Mouse (Mus musculus): Measurements from ENCODE around the gene Ly6g6c. TPM values are rescaled to one million over a fixed set of nuclear protein-coding genes. Genes with fewer than 3 reads are reported as not detected.

The Ly6g6c gene
- polyA plus RNA-seq (2012) = not detected in 2 replicates

DNA sequence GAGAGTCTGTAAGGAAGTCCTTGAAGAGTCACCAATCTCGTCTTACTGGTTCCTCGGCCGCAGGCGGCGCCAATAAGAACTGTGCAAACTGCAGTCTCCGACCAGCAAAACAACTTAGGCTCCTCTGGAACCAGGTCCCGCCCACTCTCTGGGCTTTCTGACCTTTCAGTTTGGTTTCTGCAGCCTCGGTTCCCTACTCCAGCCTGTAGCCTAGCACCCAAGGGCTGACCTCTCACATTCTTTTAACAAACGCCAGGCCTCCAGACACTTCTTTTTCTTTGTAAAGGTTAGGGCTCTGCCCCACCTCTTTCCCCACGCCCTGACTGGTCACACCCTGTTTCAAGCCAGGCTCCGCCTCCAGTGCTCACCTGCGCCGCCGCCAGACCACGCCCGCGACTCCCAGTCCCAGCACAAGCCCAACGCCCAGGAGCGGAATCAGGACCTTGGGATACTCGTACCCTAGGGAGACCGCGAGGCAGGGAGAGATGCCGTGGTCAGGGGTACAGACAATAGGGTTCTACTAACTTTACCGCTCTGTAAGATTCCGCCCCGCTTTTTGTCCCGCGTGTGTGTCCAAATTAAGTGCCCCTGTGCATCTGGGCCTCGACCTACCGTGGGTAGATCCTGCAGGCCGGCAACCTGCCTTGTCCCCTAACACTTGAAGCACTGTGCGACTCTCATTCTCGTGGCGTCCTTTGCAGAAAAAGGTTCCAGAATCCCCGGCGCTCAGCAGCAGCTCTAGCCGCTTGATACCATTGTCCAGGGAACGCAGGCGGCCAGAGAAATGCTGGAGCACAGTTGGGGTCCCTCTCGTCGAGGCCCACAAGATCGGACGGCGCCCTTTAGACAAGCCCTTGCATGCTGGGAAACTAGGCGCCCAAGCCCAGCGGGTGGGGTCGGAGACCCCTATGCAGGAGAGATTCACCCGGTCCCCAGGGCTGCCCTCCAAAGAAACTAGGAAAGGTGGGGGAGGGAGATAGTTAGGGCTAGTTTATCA lies at the start of gene Ly6g6c:
Gene Ly6g6c (plus strand): TSS at position 438 of the 997 bp plus-strand sequence.
- H3K4me1 ChIP-seq (ENCODE audit: control insufficient read depth) = peaks cover 40% of the 10 kb centered on the region
- no peak for TF ChIP-seq TAL1 (IDR thresholded peaks at IDR 0.05; ENCODE audit: low read length)
- TF ChIP-seq GATA1 (IDR thresholded peaks at IDR 0.05; ENCODE audit: low read length) = no peak
- H3K9me3 ChIP-seq (ENCODE audit: control insufficient read depth, low read length) = no peaks in the 10 kb centered on the region; the same call in 1 of the 2 replicates
- H3K4me3 ChIP-seq (replicated peaks) = peak within 1 kb of the TSS; percentile 23
- peaks cover 79% of the 10 kb centered on the region for H3K27me3 ChIP-seq (ENCODE audit: control insufficient read depth)
- peaks cover 5% of the 10 kb centered on the region for H3K36me3 ChIP-seq (ENCODE audit: control insufficient read depth)

DNA sequence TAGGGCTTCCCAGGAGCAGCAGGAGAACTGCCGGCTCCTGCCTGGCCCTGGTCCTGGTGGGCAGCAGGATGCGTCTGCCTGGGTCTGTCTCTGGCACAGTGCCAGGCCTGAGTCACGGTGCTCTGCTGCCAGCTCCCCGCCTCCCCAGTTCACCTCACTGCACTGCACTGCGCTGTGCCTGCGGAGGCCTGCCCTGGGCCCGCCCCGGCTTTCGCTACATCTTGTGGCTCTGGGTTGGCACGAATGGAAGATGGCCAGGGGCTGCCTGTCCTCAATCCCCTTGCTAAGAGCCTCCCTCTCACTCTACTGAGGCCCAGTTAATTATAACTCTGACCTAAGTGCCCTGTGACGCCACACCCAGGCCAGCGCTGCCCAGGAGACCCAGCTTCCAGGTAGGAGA lies 48.8 kb upstream of the Ly6g6c start, which contains the start of gene Vwa7:
Gene Vwa7 (plus strand): TSS at position 204 of the 400 bp plus-strand sequence.
- peaks cover 34% of the 10 kb centered on the region for H3K4me1 ChIP-seq (ENCODE audit: control insufficient read depth)
- H3K36me3 ChIP-seq (ENCODE audit: control insufficient read depth) = peaks cover 58% of the 10 kb centered on the region

DNA sequence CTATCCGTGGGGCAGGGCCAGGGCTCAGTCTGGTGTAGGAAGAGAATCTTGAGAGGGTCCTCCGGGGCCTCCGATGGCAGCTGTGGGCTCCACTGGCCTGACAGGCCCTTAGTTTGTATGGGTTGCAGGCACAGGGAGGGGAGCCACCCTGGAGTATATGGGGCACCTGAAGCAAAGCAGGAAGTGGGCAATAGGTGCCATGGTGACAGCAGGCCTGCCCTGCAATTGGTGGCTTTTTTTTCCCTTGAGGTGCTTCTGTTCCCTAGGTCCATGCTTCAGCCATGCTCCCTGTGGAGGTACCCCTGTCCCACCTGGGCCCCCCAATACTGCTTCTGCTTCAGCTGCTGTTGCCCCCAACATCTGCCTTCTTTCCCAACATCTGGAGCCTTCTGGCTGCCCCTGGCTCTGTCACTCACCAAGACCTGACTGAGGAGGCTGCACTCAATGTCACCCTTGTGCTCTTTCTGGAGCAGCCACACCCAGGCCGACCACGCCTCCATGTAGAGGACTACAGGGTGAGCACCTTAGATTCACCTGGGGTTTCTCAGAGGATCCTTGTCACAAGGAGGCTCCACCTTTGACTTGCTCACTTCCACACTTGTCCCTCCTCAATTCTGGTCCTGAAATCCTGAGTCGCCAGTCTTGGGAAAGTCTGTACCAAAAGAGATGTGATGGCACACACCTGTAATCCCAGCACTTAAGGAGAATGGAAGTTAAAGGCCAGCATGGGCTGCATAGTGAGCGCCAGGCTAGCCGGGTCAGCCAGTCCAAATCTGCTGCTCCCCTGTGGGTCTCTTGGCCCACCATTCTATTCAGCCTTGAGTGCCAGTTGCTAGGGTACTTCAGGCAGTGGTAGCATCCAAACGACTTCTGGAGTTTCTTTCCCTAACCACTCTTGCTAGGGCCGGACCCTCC lies 48.1 kb upstream of the Ly6g6c start:
- TF ChIP-seq GATA1 (IDR thresholded peaks at IDR 0.05; ENCODE audit: low read length) = no peak
- no peak for TF ChIP-seq TAL1 (IDR thresholded peaks at IDR 0.05; ENCODE audit: low read length)
- peaks cover 41% of the 10 kb centered on the region for H3K4me1 ChIP-seq (ENCODE audit: control insufficient read depth)
- peaks cover 51% of the 10 kb centered on the region for H3K36me3 ChIP-seq (ENCODE audit: control insufficient read depth)
- H3K4me3 ChIP-seq (replicated peaks) = no peak overlapping the region
- no peaks in the 10 kb centered on the region for H3K9me3 ChIP-seq (ENCODE audit: control insufficient read depth, low read length)
- H3K27me3 ChIP-seq (ENCODE audit: control insufficient read depth) = no peaks in the 10 kb centered on the region

More for the DNA sequence above, 48.8 kb upstream of the Ly6g6c start, which contains the start of gene Vwa7:
- Histone ChIP-seq H3K4me3 (replicated peaks) (no peak within 1 kb of the TSS), H3K9me3 (ENCODE audit: control insufficient read depth, low read length) (no peaks in the 10 kb centered on the region), H3K27me3 (ENCODE audit: control insufficient read depth) (no peaks in the 10 kb centered on the region)
- no peak for TF ChIP-seq TAL1 (IDR thresholded peaks at IDR 0.05; ENCODE audit: low read length)
- no peak for TF ChIP-seq GATA1 (IDR thresholded peaks at IDR 0.05; ENCODE audit: low read length)

DNA sequence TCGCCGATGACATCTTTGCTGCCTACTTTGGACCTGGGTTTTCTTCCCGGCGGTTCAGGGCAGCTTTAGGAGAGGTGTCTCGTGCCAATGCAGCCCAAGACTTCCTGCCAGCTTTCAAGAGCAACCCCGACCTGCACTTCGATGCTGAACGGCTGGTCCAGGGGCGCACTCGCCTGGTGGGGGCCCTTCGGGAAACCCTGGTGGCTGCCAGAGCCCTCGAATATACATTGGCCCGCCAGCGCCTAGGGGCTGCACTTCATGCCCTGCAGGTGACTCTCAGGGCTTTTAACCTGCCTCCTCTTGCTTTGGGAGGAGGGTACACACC lies 47.5 kb upstream of the Ly6g6c start:
- no peak for TF ChIP-seq TAL1 (IDR thresholded peaks at IDR 0.05; ENCODE audit: low read length)
- no peak for TF ChIP-seq GATA1 (IDR thresholded peaks at IDR 0.05; ENCODE audit: low read length)
- Histone ChIP-seq H3K4me1 (ENCODE audit: control insufficient read depth) (peaks cover 47% of the 10 kb centered on the region), H3K9me3 (ENCODE audit: control insufficient read depth, low read length) (no peaks in the 10 kb centered on the region), H3K27me3 (ENCODE audit: control insufficient read depth) (no peaks in the 10 kb centered on the region), H3K4me3 (replicated peaks) (no peak overlapping the region), H3K36me3 (ENCODE audit: control insufficient read depth) (peaks cover 45% of the 10 kb centered on the region)

DNA sequence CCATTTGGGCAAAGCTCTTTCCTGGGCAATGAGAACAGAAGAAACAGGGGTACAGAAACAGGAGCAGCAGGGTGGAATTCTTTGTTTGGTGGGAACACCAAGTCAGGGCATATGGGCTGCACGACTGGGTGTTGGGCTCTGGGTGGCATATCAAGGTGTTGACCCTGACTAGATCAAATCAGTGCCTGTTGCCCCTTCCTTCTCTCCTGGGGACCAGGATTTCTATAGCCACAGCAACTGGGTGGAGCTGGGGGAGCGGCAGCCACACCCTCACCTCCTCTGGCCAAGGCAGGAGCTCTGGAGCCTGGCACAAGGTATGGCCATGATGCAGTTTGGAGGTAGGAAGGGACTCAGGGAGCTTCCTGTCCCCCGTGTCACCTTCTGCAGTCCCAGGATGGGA lies 47.0 kb upstream of the Ly6g6c start:
- Histone ChIP-seq H3K36me3 (ENCODE audit: control insufficient read depth) (peaks cover 40% of the 10 kb centered on the region), H3K9me3 (ENCODE audit: control insufficient read depth, low read length) (no peaks in the 10 kb centered on the region), H3K4me1 (ENCODE audit: control insufficient read depth) (peaks cover 52% of the 10 kb centered on the region), H3K4me3 (replicated peaks) (no peak overlapping the region), H3K27me3 (ENCODE audit: control insufficient read depth) (no peaks in the 10 kb centered on the region)
- TF ChIP-seq TAL1 (IDR thresholded peaks at IDR 0.05; ENCODE audit: low read length) (no peak), GATA1 (IDR thresholded peaks at IDR 0.05; ENCODE audit: low read length) (no peak)

DNA sequence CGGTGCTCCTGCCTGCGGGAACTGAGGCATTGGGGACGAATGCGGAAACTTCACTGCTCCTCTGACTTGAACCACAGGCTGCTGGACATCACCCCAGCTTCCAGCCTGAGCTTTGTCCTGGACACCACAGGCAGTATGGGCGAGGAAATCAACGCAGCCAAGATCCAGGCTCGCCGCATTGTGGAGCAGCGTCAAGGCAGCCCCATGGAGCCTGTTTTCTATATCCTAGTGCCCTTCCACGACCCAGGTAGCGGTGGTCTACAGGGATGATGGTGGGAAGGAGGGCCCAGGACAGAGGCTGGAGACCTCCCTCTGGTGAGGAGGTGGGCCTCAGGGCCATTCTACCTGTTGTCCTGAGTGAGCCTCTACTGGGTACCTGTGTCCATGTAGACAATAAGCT lies 45.3 kb upstream of the Ly6g6c start:
- no peak for TF ChIP-seq TAL1 (IDR thresholded peaks at IDR 0.05; ENCODE audit: low read length)
- no peak for TF ChIP-seq GATA1 (IDR thresholded peaks at IDR 0.05; ENCODE audit: low read length)
- peaks cover 23% of the 10 kb centered on the region for H3K36me3 ChIP-seq (ENCODE audit: control insufficient read depth)
- peaks cover 63% of the 10 kb centered on the region for H3K4me1 ChIP-seq (ENCODE audit: control insufficient read depth)
- no peaks in the 10 kb centered on the region for H3K9me3 ChIP-seq (ENCODE audit: control insufficient read depth, low read length)
- H3K27me3 ChIP-seq (ENCODE audit: control insufficient read depth) = peaks cover 2% of the 10 kb centered on the region; the same call in 1 of the 2 replicates
- no peak overlapping the region for H3K4me3 ChIP-seq (replicated peaks)

DNA sequence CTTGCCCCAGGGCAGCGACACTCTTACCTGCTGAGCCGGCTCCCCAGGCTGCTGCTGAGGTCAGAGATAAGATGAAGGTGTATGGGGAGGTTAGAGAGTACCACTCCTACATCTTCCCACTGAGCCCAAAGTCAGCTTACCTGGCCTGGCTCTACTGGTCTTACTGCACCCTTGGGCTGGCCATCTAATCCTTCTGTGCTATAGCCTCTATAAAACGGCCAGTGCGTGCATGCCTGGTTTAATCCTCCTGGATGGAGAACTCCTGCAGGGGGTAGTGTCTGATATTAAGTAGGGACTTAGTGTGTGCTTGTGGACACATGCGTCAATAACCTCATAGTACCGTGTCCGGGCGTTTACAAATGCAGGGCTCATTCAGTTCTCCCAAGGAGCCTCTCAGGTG lies 44.6 kb upstream of the Ly6g6c start:
- H3K4me1 ChIP-seq (ENCODE audit: control insufficient read depth) = peaks cover 63% of the 10 kb centered on the region
- peaks cover 2% of the 10 kb centered on the region; the same call in 1 of the 2 replicates for H3K27me3 ChIP-seq (ENCODE audit: control insufficient read depth)
- no peak for TF ChIP-seq GATA1 (IDR thresholded peaks at IDR 0.05; ENCODE audit: low read length)
- TF ChIP-seq TAL1 (IDR thresholded peaks at IDR 0.05; ENCODE audit: low read length) = no peak
- H3K4me3 ChIP-seq (replicated peaks) = no peak overlapping the region
- H3K36me3 ChIP-seq (ENCODE audit: control insufficient read depth) = peaks cover 16% of the 10 kb centered on the region
- no peaks in the 10 kb centered on the region for H3K9me3 ChIP-seq (ENCODE audit: control insufficient read depth, low read length)

DNA sequence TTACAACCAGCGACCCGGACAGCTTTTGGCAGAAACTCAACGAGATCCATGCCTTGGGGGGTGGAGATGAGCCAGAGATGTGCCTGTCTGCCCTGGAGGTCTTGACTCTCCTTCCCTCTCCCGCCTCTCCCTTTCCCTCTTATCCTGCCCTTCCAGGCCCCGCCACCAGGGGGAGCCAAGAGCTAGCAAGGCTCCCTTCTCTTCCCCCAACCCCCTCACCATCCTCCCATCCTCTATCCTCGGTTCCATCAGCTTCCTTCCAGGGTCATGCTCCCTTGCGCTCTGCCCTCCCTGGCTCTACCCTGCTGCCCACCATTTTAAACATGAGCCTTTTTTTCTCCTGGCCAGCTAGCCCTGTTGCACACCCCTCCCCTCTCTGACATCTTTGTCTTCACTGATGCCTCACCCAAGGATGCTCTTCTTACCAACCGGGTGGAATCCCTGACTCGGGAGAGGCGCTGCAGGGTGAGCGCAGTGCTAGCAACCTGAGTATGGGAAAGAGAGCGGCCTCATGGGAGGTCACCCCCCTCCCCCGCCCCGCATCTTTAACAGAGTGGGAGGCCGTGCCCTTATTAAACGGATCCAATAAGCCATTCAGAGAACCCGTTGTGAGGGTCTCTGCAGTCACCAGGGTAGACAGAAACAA lies 43.9 kb upstream of the Ly6g6c start:
- TF ChIP-seq TAL1 (IDR thresholded peaks at IDR 0.05; ENCODE audit: low read length) (no peak), GATA1 (IDR thresholded peaks at IDR 0.05; ENCODE audit: low read length) (no peak)
- Histone ChIP-seq H3K4me1 (ENCODE audit: control insufficient read depth) (peaks cover 62% of the 10 kb centered on the region), H3K27me3 (ENCODE audit: control insufficient read depth) (peaks cover 2% of the 10 kb centered on the region; the same call in 1 of the 2 replicates), H3K4me3 (replicated peaks) (peak overlapping the region; percentile 24), H3K9me3 (ENCODE audit: control insufficient read depth, low read length) (no peaks in the 10 kb centered on the region), H3K36me3 (ENCODE audit: control insufficient read depth) (peaks cover 9% of the 10 kb centered on the region)

All from erythroblast, embryonic 14.5 days (primary cell).